Mouse (Mus musculus) liver, adult 2 months (tissue): ENCODE results near the gene Cln3. TPM values are rescaled to one million over a fixed set of nuclear protein-coding genes. Genes with fewer than 3 reads are reported as not detected.

Source experiments
- DNase-seq: peaks from one replicate; pipeline ENCODE4 v3.0.0-alpha.2; 2011; ENCODE audit warnings: low read depth, low spot score; ENCODE audit errors: extremely low read depth
- H3K27ac ChIP-seq: fragments of 200-500 bp; replicated peaks from 2 replicates; pipeline ENCODE4 v1.5.1; 2012; ENCODE audit warnings: low read depth, mild to moderate bottlenecking, control low read depth, inconsistent platforms, low read length; ENCODE audit not compliant: insufficient read depth
- H3K27me3 ChIP-seq: fragments of 200-500 bp; 2 replicates; pipeline ENCODE4 v1.6.1; 2012; ENCODE audit warnings: mild to moderate bottlenecking, moderate library complexity, low read length, inconsistent platforms; ENCODE audit not compliant: control insufficient read depth, insufficient read depth
- H3K36me3 ChIP-seq: fragments of 200-500 bp; 2 replicates; pipeline ENCODE4 v1.6.1; 2012; ENCODE audit warnings: low read length, inconsistent platforms; ENCODE audit not compliant: control insufficient read depth, insufficient read depth
- H3K4me1 ChIP-seq: fragments of 200-500 bp; 2 replicates; pipeline ENCODE4 v1.6.1; 2011; ENCODE audit warnings: low read length; ENCODE audit not compliant: control insufficient read depth, insufficient read depth
- H3K4me3 ChIP-seq: fragments of 200-500 bp; 2 replicates; pipeline ENCODE4 v1.5.1; 2011; ENCODE audit warnings: low read depth, mild to moderate bottlenecking, control low read depth, low read length, moderate library complexity; ENCODE audit not compliant: insufficient read depth
- H3K79me2 ChIP-seq: fragments of 200-500 bp; 2 replicates; pipeline ENCODE4 v1.6.1; 2012; ENCODE audit warnings: inconsistent platforms, mild to moderate bottlenecking, low read length, moderate library complexity; ENCODE audit not compliant: control insufficient read depth, insufficient read depth
- H3K9ac ChIP-seq: fragments of 200-500 bp; 2 replicates; pipeline ENCODE4 v1.6.1; 2012; ENCODE audit warnings: low read depth, mild to moderate bottlenecking, control low read depth, inconsistent platforms, low read length
- CTCF ChIP-seq: fragments of 200-500 bp; IDR thresholded peaks from 2 replicates; pipeline ENCODE4 v1.5.1; 2011; ENCODE audit warnings: low read depth, low read length, control low read depth
- POLR2A ChIP-seq: fragments of 200-500 bp; IDR thresholded peaks from 2 replicates; pipeline ENCODE4 v1.6.1; 2011; ENCODE audit warnings: low read length, control low read depth; ENCODE audit not compliant: insufficient read depth; ENCODE audit errors: extremely low read depth
- WGBS: fragments of 180-500 bp; shearing (Covaris S2); methylation state at CpG from one replicate; pipeline ENCODE4 v1.1.7; 2018; 5-methylcytosine and 5-hydroxymethylcytosine counted together
- polyA plus RNA-seq: library from polyadenylated mRNA; depleted of rRNA; stranded (reverse); fragments of >200 nt; gene quantifications from 2 replicates; pipeline ENCODE4 v1.2.3, GENCODE M21; 2012
- total RNA-seq: library from RNA; depleted of rRNA; stranded (reverse); fragments of >200 nt; gene quantifications from 2 replicates; pipeline ENCODE4 v1.2.3, GENCODE M21; 2014

Gene Cln3
- total and polyA plus RNA-seq, 2 experiments = 7.1 to 57.0 TPM

DNA sequence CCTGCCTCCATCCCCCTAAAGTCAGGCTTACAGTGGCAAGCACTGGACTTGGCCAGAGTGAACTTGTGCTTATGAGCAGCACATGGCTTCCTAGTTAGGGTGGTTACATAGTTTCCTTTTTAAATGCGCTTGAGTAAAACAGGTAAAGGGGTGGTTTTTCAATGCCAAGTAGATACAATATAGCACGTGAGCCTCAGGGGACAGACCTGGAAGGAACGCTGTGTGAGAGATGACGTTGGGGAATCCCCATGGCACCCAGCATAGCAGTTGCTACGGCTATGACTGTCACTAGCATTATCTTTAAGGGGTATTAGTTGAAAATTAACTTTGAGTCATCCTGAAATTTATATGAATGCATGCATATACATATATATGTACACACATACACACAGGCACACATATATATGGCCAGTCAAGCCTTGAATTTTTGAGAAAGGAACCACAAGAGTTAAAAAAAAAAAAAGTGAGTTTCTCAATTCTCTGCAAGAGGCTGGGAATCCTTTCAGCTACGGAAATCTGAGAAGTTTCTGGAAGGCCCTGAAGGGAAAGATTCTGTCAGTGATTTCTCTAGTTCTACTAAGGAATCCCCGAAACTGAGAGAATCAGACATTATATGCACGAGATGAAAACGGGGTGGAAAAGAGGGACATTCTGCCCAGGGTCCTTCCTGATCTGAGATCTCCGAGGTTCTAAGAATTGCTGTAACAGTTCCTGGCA, 34.1 kb upstream of the Cln3 start:
- no peak overlapping the region for H3K4me3 ChIP-seq
- H3K27me3 ChIP-seq = no peaks in the 10 kb centered on the region
- 89% methylated on average over 10 of the region's 10 CpGs for WGBS
- TF ChIP-seq POLR2A = no peak
- TF ChIP-seq CTCF = no peak
- H3K27ac ChIP-seq = no peak overlapping the region
- no peaks in the 10 kb centered on the region for H3K36me3 ChIP-seq
- no peak for DNase-seq
- H3K79me2 ChIP-seq = no peaks in the 10 kb centered on the region
- H3K4me1 ChIP-seq = no peaks in the 10 kb centered on the region
- no peak overlapping the region for H3K9ac ChIP-seq

DNA sequence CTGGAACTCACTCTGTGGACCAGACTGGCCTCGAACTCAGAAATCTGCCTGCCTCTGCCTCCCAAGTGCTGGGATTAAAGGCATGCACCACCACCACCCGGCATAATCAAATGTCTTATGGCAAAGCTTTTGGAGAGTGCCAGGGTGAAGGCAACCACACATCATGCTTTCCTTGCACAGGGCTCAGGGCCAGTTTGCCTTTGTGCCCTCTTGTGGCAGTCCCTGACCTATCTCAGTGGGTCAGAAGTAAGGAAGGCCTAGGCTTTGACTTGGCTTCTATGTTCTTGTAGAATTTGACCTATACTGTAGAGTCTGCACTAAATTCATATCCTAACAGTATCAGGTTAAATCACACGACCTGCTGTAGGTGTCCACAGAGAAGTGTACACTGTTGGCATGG, 31.1 kb upstream of the Cln3 start:
- DNase-seq = no peak
- Histone ChIP-seq H3K9ac (no peak overlapping the region), H3K4me1 (no peaks in the 10 kb centered on the region), H3K27me3 (no peaks in the 10 kb centered on the region), H3K79me2 (no peaks in the 10 kb centered on the region), H3K36me3 (no peaks in the 10 kb centered on the region), H3K27ac (no peak overlapping the region), H3K4me3 (no peak overlapping the region)
- WGBS = 70% methylated on average over 3 of the region's 3 CpGs
- no peak for TF ChIP-seq CTCF
- no peak for TF ChIP-seq POLR2A

- TF ChIP-seq CTCF (no peak), POLR2A (no peak)
- 93% methylated on average over 3 of the region's 3 CpGs for WGBS
Measured at GRCm38 (mm10) chr7:126612736-126613135, 27.1 kb upstream of the Cln3 start.

DNA sequence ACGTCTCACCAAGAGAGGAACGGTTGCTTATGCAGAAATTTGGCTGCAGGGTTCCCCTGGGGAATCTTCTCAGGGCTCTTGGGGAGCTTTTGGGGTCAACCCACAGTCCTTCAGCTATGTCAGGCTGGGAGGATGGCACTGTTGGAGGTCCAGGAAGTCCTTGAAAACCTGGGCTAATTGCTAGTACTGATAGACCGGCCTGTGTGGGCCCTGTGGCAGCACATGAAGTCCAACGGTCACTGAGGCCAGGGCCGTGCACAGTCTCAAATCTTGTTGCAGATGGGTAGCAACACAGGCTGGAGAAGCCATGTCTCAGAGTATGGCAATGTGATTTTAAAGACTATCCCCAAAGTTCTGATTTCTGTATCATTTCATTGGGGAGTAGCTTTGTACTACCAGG, 22.2 kb upstream of the Cln3 start:
- Histone ChIP-seq H3K27ac (no peak overlapping the region), H3K4me1 (no peaks in the 10 kb centered on the region), H3K4me3 (no peak overlapping the region), H3K27me3 (no peaks in the 10 kb centered on the region), H3K9ac (no peak overlapping the region), H3K79me2 (no peaks in the 10 kb centered on the region), H3K36me3 (no peaks in the 10 kb centered on the region)
- WGBS = 79% methylated on average over 5 of the region's 5 CpGs
- no peak for TF ChIP-seq CTCF
- TF ChIP-seq POLR2A = no peak
- DNase-seq = no peak

More at GRCm38 (mm10) chr7:126612736-126613135, 27.1 kb upstream of the Cln3 start:
- no peak overlapping the region for H3K27ac ChIP-seq
- no peaks in the 10 kb centered on the region for H3K36me3 ChIP-seq
- H3K4me1 ChIP-seq = no peaks in the 10 kb centered on the region
- no peak for DNase-seq
- no peaks in the 10 kb centered on the region for H3K79me2 ChIP-seq
- no peak overlapping the region for H3K9ac ChIP-seq
- H3K27me3 ChIP-seq = no peaks in the 10 kb centered on the region
- no peak overlapping the region for H3K4me3 ChIP-seq

DNA sequence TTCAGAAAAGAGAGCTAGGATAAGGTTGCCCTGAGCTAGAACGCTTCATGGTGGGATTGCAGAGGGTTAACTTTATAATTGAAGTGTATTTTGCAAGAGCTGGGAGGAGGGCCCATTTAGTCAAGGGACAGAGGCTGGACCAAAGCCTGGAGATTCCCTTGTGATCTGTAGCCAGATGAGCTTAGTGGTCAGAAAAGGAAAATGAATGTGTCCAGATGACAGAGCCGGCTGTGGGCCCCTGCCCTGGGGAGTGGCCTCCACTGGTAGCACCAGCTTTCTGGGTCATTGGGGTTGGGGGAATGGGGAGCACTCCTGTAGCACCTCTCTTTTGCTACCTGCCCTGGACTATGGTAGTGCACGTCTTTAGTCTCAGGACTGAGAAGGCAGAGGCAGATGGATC, 21.4 kb upstream of the Cln3 start:
- no peaks in the 10 kb centered on the region for H3K4me1 ChIP-seq
- peak; percentile 68 for DNase-seq
- H3K27ac ChIP-seq = no peak overlapping the region; the same call in 1 of the 2 replicates
- no peak overlapping the region for H3K9ac ChIP-seq
- no peak overlapping the region for H3K4me3 ChIP-seq
- TF ChIP-seq CTCF = no peak
- TF ChIP-seq POLR2A = no peak
- no peaks in the 10 kb centered on the region for H3K36me3 ChIP-seq
- H3K79me2 ChIP-seq = no peaks in the 10 kb centered on the region
- 36% methylated on average over 3 of the region's 3 CpGs for WGBS
- H3K27me3 ChIP-seq = no peaks in the 10 kb centered on the region

GRCm38 (mm10) chr7:126606611-126607010, 21.0 kb upstream of the Cln3 start:
- H3K27ac ChIP-seq = no peak overlapping the region
- H3K4me1 ChIP-seq = no peaks in the 10 kb centered on the region
- no peak for TF ChIP-seq POLR2A
- TF ChIP-seq CTCF = no peak
- WGBS = 86% methylated on average over 5 of the region's 5 CpGs
- no peaks in the 10 kb centered on the region for H3K27me3 ChIP-seq
- H3K36me3 ChIP-seq = no peaks in the 10 kb centered on the region
- H3K4me3 ChIP-seq = no peak overlapping the region
- H3K9ac ChIP-seq = no peak overlapping the region
- no peak for DNase-seq
- H3K79me2 ChIP-seq = no peaks in the 10 kb centered on the region
